Mouse (Mus musculus) right cerebral cortex, postnatal 14 days (tissue): ENCODE results near the gene Spp2.

Source experiments
- DNase-seq: peaks from one replicate; pipeline ENCODE4 v3.0.0; 2022

Gene Spp2

DNA sequence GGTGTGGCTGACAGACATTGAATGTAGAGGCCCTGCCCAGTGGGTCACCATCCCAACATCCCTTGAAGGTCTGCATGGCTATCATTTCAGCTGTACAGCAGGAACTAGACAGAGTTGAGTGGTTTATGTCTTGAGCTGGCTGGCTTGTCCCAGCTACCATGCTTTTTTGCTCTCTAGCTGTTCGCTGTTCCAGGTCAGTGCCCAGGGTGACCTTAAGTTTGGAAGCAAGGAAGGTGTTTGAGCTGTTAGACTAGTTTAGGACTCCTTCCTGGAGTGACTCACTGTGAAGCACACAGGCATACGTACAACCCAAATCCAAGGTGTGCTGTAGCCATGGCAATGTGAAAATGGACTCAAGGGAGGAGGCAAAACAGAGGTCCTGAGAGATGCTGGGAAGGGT is 61.6 kb downstream of the Spp2 start:
- DNase-seq, result no peak

DNA sequence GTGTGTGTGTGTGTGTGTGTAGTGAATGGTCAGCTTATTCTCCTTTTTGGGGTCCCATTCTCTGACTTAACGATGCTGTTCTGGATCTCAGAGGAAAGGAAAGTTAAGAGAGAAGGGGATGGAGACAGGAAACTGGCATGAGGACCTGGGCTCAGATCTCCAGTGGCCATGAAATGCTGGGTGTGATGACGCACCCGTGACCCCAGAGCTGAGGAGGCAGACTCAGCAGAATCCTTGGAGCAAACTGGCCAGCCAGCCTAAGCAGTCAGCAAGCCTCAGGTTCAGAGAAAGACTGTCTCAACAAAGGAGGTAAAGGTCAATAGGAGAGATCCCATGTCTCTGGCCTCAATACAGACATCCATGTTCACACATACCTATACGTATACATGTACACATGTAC is 63.0 kb downstream of the Spp2 start:
- DNase-seq, result no peak

- no peak for DNase-seq
Measured at GRCm38 (mm10) chr1:88472258-88472657, 65.5 kb downstream of the Spp2 start.

DNA sequence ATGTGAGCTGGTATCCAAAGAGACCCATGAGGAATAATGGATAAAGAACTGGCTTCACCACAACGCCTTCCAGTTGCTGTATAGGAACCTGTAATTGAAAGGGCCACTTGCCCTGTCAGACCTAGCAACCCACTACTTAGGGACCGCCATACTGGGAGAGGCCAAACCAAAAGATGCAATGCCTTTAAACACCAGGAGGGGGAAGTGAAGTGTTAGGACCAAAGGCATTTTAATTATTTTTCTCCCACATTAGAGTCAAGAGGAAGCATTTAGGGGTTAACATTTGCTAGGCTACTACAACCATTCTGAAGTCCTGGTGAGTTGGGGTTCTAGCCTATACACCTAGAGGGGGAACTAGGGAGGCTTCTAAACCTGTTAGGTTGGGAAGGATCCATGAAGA is 67.1 kb downstream of the Spp2 start:
- DNase-seq, result no peak

GRCm38 (mm10) chr1:88474598-88474997 is 67.8 kb downstream of the Spp2 start:
- no peak for DNase-seq

- DNase-seq, result no peak
Measured at GRCm38 (mm10) chr1:88475502-88475953, 68.8 kb downstream of the Spp2 start.
